Mouse (Mus musculus) right cerebral cortex, adult 2 months (tissue): ENCODE data around the gene Diablo.

Source experiments
- DNase-seq, 2 experiments: peaks; one replicate each; pipeline ENCODE4 v3.0.0; 2021 to 2022; ENCODE audit warnings: low spot score in 2 of 2

Gene Diablo

DNA sequence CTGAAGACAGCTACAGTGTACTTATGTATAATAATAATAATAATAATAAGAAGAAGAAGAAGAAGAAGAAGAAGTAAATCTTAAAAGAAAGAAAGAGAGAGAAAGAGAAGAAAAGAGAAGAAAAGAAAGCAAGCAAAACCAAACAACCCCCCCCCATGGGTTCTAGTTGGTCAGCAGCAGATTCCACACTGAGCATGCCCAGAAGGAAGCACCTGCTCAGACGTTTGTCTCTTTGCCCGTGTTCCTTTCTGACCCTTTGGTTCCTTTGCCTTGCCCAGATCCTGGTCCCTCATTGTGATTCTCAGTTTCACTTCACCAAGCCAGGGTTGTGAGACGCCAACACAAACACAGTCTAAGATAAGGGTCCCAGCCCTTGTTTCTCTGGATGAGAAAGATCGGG is 22.0 kb downstream of the Diablo start:
- no peak for DNase-seq

DNA sequence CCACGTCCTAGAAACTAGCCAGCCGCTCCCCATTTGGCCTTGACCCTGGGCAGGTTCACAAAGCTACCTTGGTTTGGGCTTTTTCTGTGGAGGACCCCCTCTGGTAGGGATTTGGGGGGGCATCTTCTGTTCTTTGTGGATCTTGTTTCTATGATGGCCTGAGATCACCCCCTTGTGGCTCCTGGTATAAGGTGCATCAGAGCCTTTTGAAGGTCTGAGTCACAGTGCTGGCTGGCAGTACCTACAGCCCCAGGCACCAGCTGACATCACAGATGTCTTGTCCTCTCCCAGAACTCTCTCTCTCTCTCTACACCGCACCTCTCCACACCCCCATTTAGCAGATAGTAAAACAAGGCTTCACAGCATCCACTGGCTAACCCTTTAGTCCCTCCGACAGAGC is 24.3 kb downstream of the Diablo start:
- peak; percentile 61 to 74 for DNase-seq

DNA sequence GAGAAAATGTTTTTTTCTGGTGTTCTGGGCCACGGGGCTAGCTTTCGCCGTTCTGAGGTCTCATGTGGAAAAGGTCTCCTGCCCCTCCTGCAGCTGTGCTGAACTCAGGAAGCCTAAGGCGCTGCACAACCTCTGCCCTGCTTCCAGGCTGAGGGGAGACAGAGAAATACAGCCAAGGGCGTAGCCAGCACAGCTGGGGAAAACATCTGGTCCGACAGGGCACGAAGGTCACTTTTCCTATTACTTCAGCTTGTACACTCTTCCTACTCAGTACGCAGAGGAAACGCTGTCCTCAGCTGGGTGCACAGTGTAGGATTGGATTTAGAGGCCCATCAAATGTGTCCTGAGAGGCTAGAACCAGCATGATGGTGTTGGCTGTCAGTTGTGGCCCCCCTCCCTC is 34.0 kb downstream of the Diablo start:
- no peak for DNase-seq

DNA sequence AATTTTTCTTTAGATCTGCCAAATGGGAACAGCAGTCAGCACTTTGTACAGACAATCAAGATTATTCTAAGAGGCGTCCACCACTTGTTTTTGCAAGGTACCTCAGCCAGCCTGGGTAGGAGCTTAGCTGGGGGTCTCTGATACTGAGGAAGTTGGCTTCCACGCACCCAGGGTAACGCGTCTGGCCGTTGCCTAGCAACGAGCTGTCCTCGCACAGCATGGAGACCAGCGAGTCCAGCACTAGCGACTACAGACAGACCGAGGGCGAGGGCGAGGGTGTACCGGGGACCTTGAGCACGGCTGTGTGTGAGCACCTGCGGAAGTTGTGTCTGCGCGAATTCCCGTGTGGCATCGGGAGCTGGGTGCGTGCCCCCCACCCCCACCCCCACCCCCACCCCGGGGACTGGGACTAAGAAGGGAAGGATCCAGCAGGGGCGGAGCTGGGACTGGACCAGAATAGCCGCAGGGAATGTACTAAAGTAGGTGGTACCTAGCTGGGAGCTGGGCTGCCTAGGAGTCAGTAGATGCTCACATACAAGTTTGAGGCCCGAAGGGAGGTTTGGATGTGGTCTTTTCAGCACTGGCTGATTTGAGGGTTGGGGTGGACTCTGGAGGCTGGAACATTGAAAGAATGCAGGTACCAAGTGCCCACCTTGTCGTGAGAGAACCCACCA is 34.7 kb downstream of the Diablo start, which contains the start of the genes Lrrc43 and Il31:
Gene Lrrc43 (plus strand): TSS at position 194 of the 674 bp plus-strand sequence.
Gene Il31 (minus strand): TSS at position 378 of the 674 bp plus-strand sequence.
- DNase-seq, result peak in 1 of 2 experiments; percentile 22

DNA sequence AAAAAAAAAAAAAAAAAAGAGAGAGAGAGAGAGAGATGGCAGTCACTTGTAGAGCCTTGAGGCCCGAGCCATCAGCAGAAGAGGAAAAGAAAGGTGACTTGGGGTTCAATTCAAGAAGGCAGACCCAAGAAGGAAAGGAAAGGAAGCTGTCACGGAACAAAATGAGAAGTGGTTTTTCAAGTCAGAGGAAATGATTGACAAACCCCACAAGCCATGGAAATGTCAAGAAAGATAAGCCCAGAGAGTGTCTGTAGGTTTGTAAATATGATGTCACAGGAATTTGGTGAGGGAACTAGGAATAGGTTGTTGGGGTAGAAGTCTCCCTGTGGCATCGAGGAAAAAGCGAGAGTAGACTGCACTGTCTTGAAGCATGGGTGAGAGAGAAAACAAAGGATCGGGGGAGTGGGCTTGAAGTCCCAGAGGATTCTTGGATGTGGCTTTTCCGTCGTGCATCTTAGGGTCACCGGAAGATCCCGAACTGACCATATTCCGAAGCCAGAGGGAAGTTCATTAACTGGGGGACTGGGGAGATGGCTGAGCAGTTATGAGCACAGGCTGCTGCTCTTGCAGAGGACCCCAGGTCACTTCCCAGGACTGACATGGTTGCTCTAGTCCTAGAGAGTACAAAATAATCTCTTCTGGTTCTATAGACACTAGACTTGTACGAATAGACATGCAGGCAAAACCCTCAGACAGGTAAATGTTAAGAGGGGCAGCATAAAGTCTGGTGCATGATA is 36.1 kb downstream of the Diablo start:
- DNase-seq, result no peak

DNA sequence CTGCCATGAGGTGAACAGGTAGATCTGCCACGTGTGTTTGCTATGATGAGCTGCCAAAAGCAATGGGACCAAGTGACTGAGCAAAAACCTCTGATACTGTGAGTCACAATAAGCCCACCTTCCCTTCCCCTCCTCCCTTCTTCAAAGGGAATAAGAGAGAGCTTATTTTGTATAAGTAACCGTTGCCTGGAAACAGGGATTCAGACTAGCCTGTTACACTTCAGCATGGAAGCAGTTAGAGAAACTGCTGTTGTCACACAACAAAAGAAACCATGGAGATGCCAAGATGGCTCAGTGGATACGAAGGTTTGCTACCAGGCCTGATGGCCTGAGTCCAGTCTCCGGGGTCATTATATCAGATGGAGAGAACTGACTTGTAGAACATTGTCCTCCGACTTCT is 50.2 kb downstream of the Diablo start:
- DNase-seq, result no peak

DNA sequence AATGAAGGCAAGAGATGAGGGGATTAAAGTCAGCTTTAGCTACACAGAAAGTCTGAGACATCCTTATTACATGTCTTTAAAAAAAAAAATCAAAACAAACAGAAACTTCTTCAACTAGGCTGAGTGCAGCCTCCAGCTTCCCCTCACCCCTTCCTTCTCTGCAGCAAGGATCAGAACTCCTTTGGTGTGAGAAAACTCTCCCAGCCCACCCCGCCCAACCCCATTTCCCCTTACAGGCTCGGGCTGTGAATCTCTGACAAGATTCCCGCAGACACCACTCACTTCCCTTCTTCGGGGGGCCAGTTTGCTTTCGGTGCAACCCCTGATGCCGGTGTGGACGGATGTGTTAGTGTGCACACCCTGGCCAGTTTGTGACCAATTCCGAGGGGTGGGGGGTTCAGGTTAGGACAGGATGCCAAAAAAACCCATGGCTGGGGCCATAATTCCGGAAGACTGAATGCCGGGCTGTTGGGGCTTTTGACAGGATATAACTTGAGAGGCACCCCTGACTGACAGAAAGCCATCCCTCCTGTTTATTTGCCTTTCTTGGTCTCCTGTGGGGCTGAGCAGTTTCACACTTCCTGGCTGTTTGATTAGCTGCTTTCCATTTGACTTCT is 53.1 kb downstream of the Diablo start:
- no peak for DNase-seq

DNA sequence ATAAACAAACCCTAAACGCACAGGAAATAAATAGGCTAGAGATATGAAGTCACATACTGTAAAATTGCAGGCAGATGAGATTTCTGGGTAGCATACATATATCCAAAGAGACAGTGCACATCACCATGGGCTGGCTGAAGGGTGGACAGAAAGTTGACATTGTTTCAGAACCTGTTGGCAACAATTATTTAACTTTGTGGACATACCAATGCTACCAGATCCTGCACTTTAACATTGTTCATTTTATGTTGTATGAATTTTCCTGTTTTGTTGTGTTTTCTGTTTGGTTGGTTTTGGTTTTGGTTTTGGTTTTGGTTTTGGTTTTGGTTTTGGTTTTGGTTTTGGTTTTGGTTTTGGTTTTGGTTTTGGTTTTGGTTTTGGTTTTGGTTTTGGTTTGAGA is 59.3 kb downstream of the Diablo start:
- no peak for DNase-seq

DNA sequence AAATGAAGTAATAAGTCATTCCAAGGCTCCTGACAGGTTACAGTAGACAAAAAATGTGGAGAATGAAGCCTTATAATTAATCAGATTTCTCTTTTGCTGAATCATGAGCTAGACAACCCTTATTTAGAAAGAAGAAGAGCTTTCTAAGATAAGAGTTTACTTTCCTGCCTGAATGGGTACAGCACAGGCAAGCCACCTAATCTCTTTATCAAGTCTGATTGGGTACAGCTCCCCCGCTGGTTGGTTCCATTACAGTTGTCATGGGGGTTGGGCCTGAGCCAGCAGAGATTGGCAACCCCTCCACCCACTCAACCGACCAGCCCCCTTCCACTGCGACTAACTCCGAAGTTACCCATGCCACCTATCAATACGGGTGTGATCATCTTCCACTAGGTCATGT is 62.6 kb downstream of the Diablo start:
- no peak for DNase-seq
